Mouse (Mus musculus) hindbrain, embryonic 14.5 days (tissue): ENCODE data around the gene Pcif1. TPM values are rescaled to one million over a fixed set of nuclear protein-coding genes. Genes with fewer than 3 reads are reported as not detected.
A peak's percentile ranks its signal among the peaks of the same experiment; 100 is the strongest.

Source experiments
- ATAC-seq: fragments of 200-750 bp; cut with Nextera tagmentation; 2 replicates; pipeline ENCODE4 v1.8.0; 2017; ENCODE audit warnings: moderate number of reproducible peaks, mild to moderate bottlenecking, moderate TSS enrichment, moderate library complexity; ENCODE audit not compliant: low FRiP score
- DNase-seq: peaks from one replicate; pipeline ENCODE4 v3.0.0-alpha.2; 2015; ENCODE audit warnings: low spot score
- H3K27ac ChIP-seq: fragments of 300-500 bp; sonication (generic); 2 replicates; pipeline ENCODE4 v1.5.1; 2014; ENCODE audit warnings: mild to moderate bottlenecking, moderate library complexity
- H3K27me3 ChIP-seq: fragments of 300-500 bp; sonication (generic); 2 replicates; pipeline ENCODE4 v1.6.1; 2014; ENCODE audit warnings: mild to moderate bottlenecking, low read length, mixed read lengths; ENCODE audit not compliant: control insufficient read depth, insufficient read depth
- H3K36me3 ChIP-seq: fragments of 300-500 bp; sonication (generic); replicated peaks from 2 replicates; pipeline ENCODE4 v1.6.1; 2014; ENCODE audit not compliant: control insufficient read depth, insufficient read depth
- H3K4me1 ChIP-seq: fragments of 300-500 bp; sonication (generic); replicated peaks from 2 replicates; pipeline ENCODE4 v1.6.1; 2014; ENCODE audit warnings: antibody characterized with exemption, low read length, mixed read lengths; ENCODE audit not compliant: control insufficient read depth, insufficient read depth
- H3K4me2 ChIP-seq: fragments of 300-500 bp; sonication (generic); replicated peaks from 2 replicates; pipeline ENCODE4 v1.6.1; 2014; ENCODE audit warnings: mild to moderate bottlenecking, moderate library complexity
- H3K4me3 ChIP-seq: fragments of 300-500 bp; sonication (generic); replicated peaks from 2 replicates; pipeline ENCODE4 v1.5.1; 2014; ENCODE audit warnings: mild to moderate bottlenecking, low read length
- H3K9ac ChIP-seq: fragments of 300-500 bp; sonication (generic); 2 replicates; pipeline ENCODE4 v1.6.1; 2014
- H3K9me3 ChIP-seq: fragments of 300-500 bp; sonication (generic); 2 replicates; pipeline ENCODE4 v1.6.1; 2016; ENCODE audit warnings: low read length; ENCODE audit not compliant: control insufficient read depth
- WGBS: fragments of 180-500 bp; shearing (Covaris S2); extraction: QIAGEN DNeasy Blood & Tissue Kit; methylation state at CpG from one replicate; pipeline ENCODE4 v1.1.7; 2014; 5-methylcytosine and 5-hydroxymethylcytosine counted together
- polyA plus RNA-seq: library from polyadenylated mRNA; unstranded; fragments of >200 nt; fragmentation: Nextera tagmentation; extraction: Ambion mirVana; gene quantifications from 2 replicates; pipeline ENCODE4 v1.2.1, GENCODE M21; 2014

The Pcif1 gene
- polyA plus RNA-seq, 1 experiment from 2014 or later = 74.7 TPM

GRCm38 (mm10) chr2:164899723-164900459 lies 20.8 kb downstream of the Pcif1 start:
- H3K36me3 ChIP-seq = peaks cover 94% of the 10 kb centered on the region
- no peak overlapping the region for H3K4me3 ChIP-seq
- WGBS = 92% methylated on average over 16 of the region's 16 CpGs
- no peaks in the 10 kb centered on the region for H3K4me1 ChIP-seq
- no peaks in the 10 kb centered on the region for H3K9me3 ChIP-seq
- H3K4me2 ChIP-seq = no peak overlapping the region
- H3K27ac ChIP-seq = no peak overlapping the region
- H3K27me3 ChIP-seq = no peaks in the 10 kb centered on the region
- no peak overlapping the region for H3K9ac ChIP-seq
- ATAC-seq (no peak), DNase-seq (no peak)

- Histone ChIP-seq H3K9ac (no peak overlapping the region), H3K4me3 (no peak overlapping the region), H3K9me3 (0 out of 2 replicates have a peak, but pooled peaks cover 5% of the 10 kb centered on the region), H3K27me3 (no peaks in the 10 kb centered on the region), H3K4me1 (no peaks in the 10 kb centered on the region), H3K4me2 (no peak overlapping the region), H3K36me3 (peaks cover 94% of the 10 kb centered on the region), H3K27ac (no peak overlapping the region)
- no peak for DNase-seq
- WGBS = 91% methylated on average over 13 of the region's 13 CpGs
- no peak for ATAC-seq
Observed at GRCm38 (mm10) chr2:164901380-164901779, 22.3 kb downstream of the Pcif1 start.

- H3K9ac ChIP-seq = no peak overlapping the region
- peaks cover 94% of the 10 kb centered on the region for H3K36me3 ChIP-seq
- H3K9me3 ChIP-seq = 0 out of 2 replicates have a peak, but pooled peaks cover 5% of the 10 kb centered on the region
- H3K27ac ChIP-seq = no peak overlapping the region
- 63% methylated on average over 1 of the region's 1 CpGs for WGBS
- DNase-seq = no peak
- no peak for ATAC-seq
- no peak overlapping the region for H3K4me2 ChIP-seq
- no peaks in the 10 kb centered on the region for H3K27me3 ChIP-seq
- no peak overlapping the region for H3K4me3 ChIP-seq
- H3K4me1 ChIP-seq = no peaks in the 10 kb centered on the region
Observed at GRCm38 (mm10) chr2:164903496-164903895, 24.4 kb downstream of the Pcif1 start.

- Histone ChIP-seq H3K27ac (no peak overlapping the region), H3K4me1 (peaks cover 10% of the 10 kb centered on the region), H3K36me3 (peaks cover 75% of the 10 kb centered on the region), H3K4me2 (no peak overlapping the region), H3K4me3 (no peak overlapping the region), H3K9ac (no peak overlapping the region), H3K9me3 (0 out of 2 replicates have a peak, but pooled peaks cover 5% of the 10 kb centered on the region), H3K27me3 (no peaks in the 10 kb centered on the region)
- 96% methylated on average over 4 of the region's 4 CpGs for WGBS
- ATAC-seq (no peak), DNase-seq (no peak)
Observed at GRCm38 (mm10) chr2:164906071-164906470, 27.0 kb downstream of the Pcif1 start.

GRCm38 (mm10) chr2:164907511-164907910 lies 28.4 kb downstream of the Pcif1 start:
- Histone ChIP-seq H3K9me3 (0 out of 2 replicates have a peak, but pooled peaks cover 5% of the 10 kb centered on the region), H3K4me3 (no peak overlapping the region), H3K4me2 (no peak overlapping the region), H3K27me3 (no peaks in the 10 kb centered on the region), H3K4me1 (peaks cover 15% of the 10 kb centered on the region), H3K36me3 (peaks cover 61% of the 10 kb centered on the region), H3K27ac (no peak overlapping the region), H3K9ac (no peak overlapping the region)
- 96% methylated on average over 12 of the region's 12 CpGs for WGBS
- DNase-seq (no peak), ATAC-seq (no peak)

GRCm38 (mm10) chr2:164908011-164908410 lies 28.9 kb downstream of the Pcif1 start:
- Histone ChIP-seq H3K9ac (no peak overlapping the region), H3K36me3 (peaks cover 56% of the 10 kb centered on the region), H3K4me1 (peaks cover 16% of the 10 kb centered on the region), H3K4me3 (no peak overlapping the region), H3K9me3 (0 out of 2 replicates have a peak, but pooled peaks cover 5% of the 10 kb centered on the region), H3K27me3 (no peaks in the 10 kb centered on the region), H3K27ac (no peak overlapping the region), H3K4me2 (no peak overlapping the region)
- ATAC-seq = no peak
- no peak for DNase-seq
- WGBS = 96% methylated on average over 5 of the region's 5 CpGs

GRCm38 (mm10) chr2:164909100-164909499 lies 30.0 kb downstream of the Pcif1 start:
- Histone ChIP-seq H3K36me3 (peaks cover 51% of the 10 kb centered on the region), H3K4me1 (peaks cover 16% of the 10 kb centered on the region), H3K9ac (no peak overlapping the region), H3K27me3 (no peaks in the 10 kb centered on the region), H3K4me3 (peak overlapping the region; percentile 75; the same call in 1 of the 2 replicates), H3K27ac (no peak overlapping the region), H3K4me2 (peak overlapping the region; percentile 97; the same call in 1 of the 2 replicates), H3K9me3 (0 out of 2 replicates have a peak, but pooled peaks cover 5% of the 10 kb centered on the region)
- DNase-seq (no peak), ATAC-seq (no peak)
- WGBS = 91% methylated on average over 3 of the region's 3 CpGs

- WGBS = 79% methylated on average over 1 of the region's 1 CpGs
- peak overlapping the region; percentile 73; the same call in 1 of the 2 replicates for H3K9ac ChIP-seq
- ATAC-seq = no peak
- no peaks in the 10 kb centered on the region for H3K27me3 ChIP-seq
- 0 out of 2 replicates have a peak, but pooled peaks cover 5% of the 10 kb centered on the region for H3K9me3 ChIP-seq
- no peak overlapping the region for H3K27ac ChIP-seq
- no peak for DNase-seq
- H3K4me2 ChIP-seq = peak overlapping the region; percentile 97
- H3K4me1 ChIP-seq = peaks cover 16% of the 10 kb centered on the region
- H3K36me3 ChIP-seq = peaks cover 47% of the 10 kb centered on the region
- peak overlapping the region; percentile 75 for H3K4me3 ChIP-seq
Observed at GRCm38 (mm10) chr2:164909542-164909941, 30.4 kb downstream of the Pcif1 start.

- peak; percentile 21; the same call in 1 of the 2 replicates for ATAC-seq
Observed at GRCm38 (mm10) chr2:164910360-164911061, 31.4 kb downstream of the Pcif1 start.

More at GRCm38 (mm10) chr2:164910360-164911061, 31.4 kb downstream of the Pcif1 start:
- H3K4me3 ChIP-seq = peak overlapping the region; percentile 75
- WGBS = 8% methylated on average over 37 of the region's 37 CpGs
- no peak for DNase-seq
- peaks cover 37% of the 10 kb centered on the region for H3K36me3 ChIP-seq
- 0 out of 2 replicates have a peak, but pooled peaks cover 5% of the 10 kb centered on the region for H3K9me3 ChIP-seq
- H3K9ac ChIP-seq = peak overlapping the region; percentile 73
- peak overlapping the region; percentile 97 for H3K27ac ChIP-seq
- H3K4me1 ChIP-seq = peaks cover 16% of the 10 kb centered on the region
- H3K4me2 ChIP-seq = peak overlapping the region; percentile 97
- H3K27me3 ChIP-seq = no peaks in the 10 kb centered on the region
